Mouse (Mus musculus) CH12.LX (cell line): Measurements from ENCODE around the gene Rnf169. TPM values are rescaled to one million over a fixed set of nuclear protein-coding genes. Genes with fewer than 3 reads are reported as not detected.

Source experiments
- DNase-seq: peaks from one replicate; pipeline ENCODE4 v3.0.0-alpha.2; 2013; ENCODE audit errors: extremely low read depth
- H3K27ac ChIP-seq: 2 replicates; pipeline ENCODE4 v1.5.1; 2012; ENCODE audit warnings: low read depth, mild to moderate bottlenecking, control low read depth, moderate library complexity; ENCODE audit not compliant: insufficient read depth
- H3K27me3 ChIP-seq: replicated peaks from 2 replicates; pipeline ENCODE3; 2012; ENCODE audit warnings: inconsistent platforms
- H3K36me3 ChIP-seq, 2 experiments: replicated peaks in 1 of 2; 2 replicates each; pipeline versions ENCODE3 to v1.6.1; 2012; ENCODE audit warnings: inconsistent platforms in 1 of 2, low read length in 1 of 2, mild to moderate bottlenecking in 1 of 2, mixed read lengths in 1 of 2, moderate library complexity in 1 of 2; ENCODE audit not compliant: control insufficient read depth in 1 of 2, insufficient read depth in 1 of 2
- H3K4me1 ChIP-seq, 2 experiments: 2 replicates each; pipeline ENCODE4 v1.6.1; 2012; ENCODE audit warnings: inconsistent platforms in 1 of 2, moderate library complexity in 1 of 2; ENCODE audit not compliant: insufficient read depth in 2 of 2, control insufficient read depth in 1 of 2
- H3K4me2 ChIP-seq: 2 replicates; pipeline ENCODE4 v1.6.1; 2012; ENCODE audit warnings: low read depth, mild to moderate bottlenecking, control low read depth; ENCODE audit not compliant: poor library complexity, insufficient read depth, severe bottlenecking
- H3K4me3 ChIP-seq, 3 experiments: fragments of 150-350 bp in 1 of 3; sonication (generic) in 1 of 3; replicated peaks in 1 of 3; 2 replicates each; pipeline versions ENCODE3 to v1.5.1; 2011 to 2012; ENCODE audit warnings: low read depth in 2 of 3, low read length in 2 of 3, mild to moderate bottlenecking in 2 of 3, moderate library complexity in 2 of 3, control low read depth in 1 of 3, improper control_type of control experiment in 1 of 3, inconsistent platforms in 1 of 3, mixed read lengths in 1 of 3; ENCODE audit not compliant: poor library complexity in 1 of 3
- H3K79me2 ChIP-seq: replicated peaks from 2 replicates; pipeline ENCODE4 v1.6.1; 2012; ENCODE audit warnings: mild to moderate bottlenecking, moderate library complexity; ENCODE audit not compliant: control insufficient read depth, poor library complexity, insufficient read depth, severe bottlenecking; ENCODE audit errors: extremely low read depth
- H3K9ac ChIP-seq: 2 replicates; pipeline ENCODE4 v1.6.1; 2012; ENCODE audit warnings: low read depth, mild to moderate bottlenecking, control low read depth, moderate library complexity; ENCODE audit not compliant: insufficient read depth
- H3K9me3 ChIP-seq: replicated peaks from 2 replicates; pipeline ENCODE3; 2012; ENCODE audit warnings: low read length, inconsistent platforms, mixed read lengths
- BHLHE40 ChIP-seq: IDR thresholded peaks from 2 replicates; pipeline ENCODE4 v1.6.1; 2011; ENCODE audit warnings: mild to moderate bottlenecking, low read depth, low read length, improper control_type of control experiment
- CHD1 ChIP-seq: IDR thresholded peaks from 2 replicates; pipeline ENCODE4 v1.6.1; 2012; ENCODE audit warnings: low read depth, low read length, improper control_type of control experiment, inconsistent platforms
- CHD2 ChIP-seq: IDR thresholded peaks from 2 replicates; pipeline ENCODE4 v1.6.1; 2011; ENCODE audit warnings: low read length, improper control_type of control experiment
- CTCF ChIP-seq, 2 experiments: IDR thresholded peaks in 1 of 2; conservative IDR thresholded peaks in 1 of 2; 2 replicates each; pipeline ENCODE4 v1.5.1; 2011 to 2012; ENCODE audit warnings: low read depth in 2 of 2, low read length in 2 of 2, improper control_type of control experiment in 1 of 2, inconsistent platforms in 1 of 2, mild to moderate bottlenecking in 1 of 2, moderate library complexity in 1 of 2
- E2F4 ChIP-seq: IDR thresholded peaks from 2 replicates; pipeline ENCODE4 v1.6.1; 2011; ENCODE audit warnings: low read depth, low read length, improper control_type of control experiment; ENCODE audit not compliant: insufficient replicate concordance
- EP300 ChIP-seq: IDR thresholded peaks from 2 replicates; pipeline ENCODE4 v1.6.1; 2011; ENCODE audit warnings: low read length, improper control_type of control experiment
- ETS1 ChIP-seq: conservative IDR thresholded peaks from 2 replicates; pipeline ENCODE4 v1.6.1; 2012; ENCODE audit warnings: low read depth, mild to moderate bottlenecking, inconsistent platforms, low read length, improper control_type of control experiment, moderate library complexity
- HCFC1 ChIP-seq: IDR thresholded peaks from 2 replicates; pipeline ENCODE4 v1.6.1; 2012; ENCODE audit warnings: low read depth, mild to moderate bottlenecking, inconsistent platforms, low read length, improper control_type of control experiment
- JUN ChIP-seq: IDR thresholded peaks from 2 replicates; pipeline ENCODE4 v1.6.1; 2011; ENCODE audit warnings: low read depth, mild to moderate bottlenecking, low read length, improper control_type of control experiment, moderate library complexity; ENCODE audit not compliant: insufficient read depth
- JUND ChIP-seq: conservative IDR thresholded peaks from 2 replicates; pipeline ENCODE4 v1.6.1; 2011; ENCODE audit warnings: low read depth, low read length, improper control_type of control experiment
- KAT2A ChIP-seq: IDR thresholded peaks from 2 replicates; pipeline ENCODE4 v1.6.1; 2012; ENCODE audit warnings: low read length, improper control_type of control experiment, inconsistent platforms; ENCODE audit not compliant: insufficient replicate concordance
- MXI1 ChIP-seq: IDR thresholded peaks from 2 replicates; pipeline ENCODE4 v1.6.1; 2011; ENCODE audit warnings: mild to moderate bottlenecking, low read depth, low read length, improper control_type of control experiment
- MYC ChIP-seq: IDR thresholded peaks from 2 replicates; pipeline ENCODE4 v1.6.1; 2011; ENCODE audit warnings: low read depth, mild to moderate bottlenecking, improper control_type of control experiment, low read length
- SMC3 ChIP-seq: IDR thresholded peaks from 2 replicates; pipeline ENCODE4 v1.6.1; 2011; ENCODE audit warnings: low read depth, low read length, improper control_type of control experiment
- TCF12 ChIP-seq: IDR thresholded peaks from 2 replicates; pipeline ENCODE4 v1.6.1; 2014; ENCODE audit warnings: low read depth, mild to moderate bottlenecking, inconsistent platforms, low read length, improper control_type of control experiment
- USF2 ChIP-seq: conservative IDR thresholded peaks from 2 replicates; pipeline ENCODE4 v1.6.1; 2011; ENCODE audit warnings: low read depth, low read length, improper control_type of control experiment
- dilution Hi-C: fragments of 300-500 bp; cut with MboI; formaldehyde crosslinking; loops from 2 replicates; pipeline ENCODE4 v1.14.3; 2020; ENCODE audit warnings: low sequenced_read_pairs; ENCODE audit not compliant: extremely low pct_unique_long_range_greater_than_20kb, extremely low pct_ligation_motif_present
- in situ Hi-C: fragments of 300-500 bp; cut with MboI; formaldehyde crosslinking; loops from 3 replicates; pipeline ENCODE4 v1.14.3; 2019; ENCODE audit warnings: low sequenced_read_pairs, low pct_ligation_motif_present, low pct_unique_long_range_greater_than_20kb, mixed read lengths
- polyA plus RNA-seq: library from polyadenylated mRNA; unstranded; fragments of >175 nt; gene quantifications from 2 replicates; pipeline ENCODE4 v1.2.1, GENCODE M21; 2012; ENCODE audit warnings: low read depth; ENCODE audit not compliant: insufficient read length
- total RNA-seq, 2 experiments: library from RNA; depleted of rRNA; stranded (reverse); fragments of 300-350 nt in 1 of 2; fragments of >200 nt in 1 of 2; gene quantifications; 2 replicates each; pipeline ENCODE4 v1.2.3; 2012 to 2014

The Rnf169 gene
- total and polyA plus RNA-seq, 3 experiments, result 3.7 to 11.4 (median 5.2) TPM

GRCm38 (mm10) chr7:99902208-99902607, 78.0 kb downstream of the Rnf169 start:
- H3K4me1 ChIP-seq, result peaks cover 0 to 10% of the 10 kb centered on the region in 2 experiments; a peak in 2 of 4 replicates
- H3K9ac ChIP-seq, result no peak overlapping the region
- no peaks in the 10 kb centered on the region for H3K36me3 ChIP-seq
- no peak overlapping the region for H3K4me2 ChIP-seq
- no peak for TF ChIP-seq CHD1
- TF ChIP-seq CTCF (conservative IDR thresholded peaks at IDR 0.05 in 1 of 2, IDR thresholded peaks at IDR 0.05 in 1 of 2; ENCODE audit: low read depth in 2 of 2, low read length in 2 of 2), result no peak
- no peak for TF ChIP-seq E2F4
- no peak for TF ChIP-seq EP300
- no peak for TF ChIP-seq KAT2A
- no peak overlapping the region for H3K4me3 ChIP-seq
- DNase-seq, result no peak
- no peaks in the 10 kb centered on the region for H3K27me3 ChIP-seq
- dilution Hi-C loops (no loop called here), in situ Hi-C loops (no loop called here)
- H3K9me3 ChIP-seq, result no peaks in the 10 kb centered on the region
- no peak overlapping the region for H3K27ac ChIP-seq
- H3K79me2 ChIP-seq, result no peaks in the 10 kb centered on the region

- no peak for DNase-seq
- H3K27ac ChIP-seq, result no peak overlapping the region
- no peaks in the 10 kb centered on the region for H3K27me3 ChIP-seq
- dilution Hi-C loops, result no loop called here
- no peak overlapping the region for H3K9ac ChIP-seq
- no peaks in the 10 kb centered on the region for H3K79me2 ChIP-seq
- no peaks in the 10 kb centered on the region for H3K36me3 ChIP-seq
- H3K4me1 ChIP-seq, result no peaks in the 10 kb centered on the region
- no peak overlapping the region for H3K4me2 ChIP-seq
- H3K4me3 ChIP-seq, result no peak overlapping the region
- H3K9me3 ChIP-seq, result no peaks in the 10 kb centered on the region
- in situ Hi-C loops, result no loop called here
- TF ChIP-seq JUND (no peak), JUN (no peak), SMC3 (no peak), HCFC1 (no peak), MXI1 (no peak), USF2 (no peak), CHD2 (no peak), CHD1 (no peak), BHLHE40 (no peak), CTCF (conservative IDR thresholded peaks at IDR 0.05 in 1 of 2, IDR thresholded peaks at IDR 0.05 in 1 of 2; ENCODE audit: low read depth in 2 of 2, low read length in 2 of 2) (no peak), MYC (no peak), TCF12 (no peak), KAT2A (no peak), ETS1 (no peak)
Measured at GRCm38 (mm10) chr7:99896905-99897304, 83.3 kb downstream of the Rnf169 start.
